Mouse (Mus musculus) ES-Bruce4 (cell line): Measurements from ENCODE around the gene Uqcc1. TPM values are rescaled to one million over a fixed set of nuclear protein-coding genes. Genes with fewer than 3 reads are reported as not detected.

Source experiments
- H3K27ac ChIP-seq: 2 replicates; pipeline ENCODE4 v1.5.1; 2012; ENCODE audit warnings: low read length, inconsistent platforms; ENCODE audit not compliant: insufficient read depth
- H3K27me3 ChIP-seq: 2 replicates; pipeline ENCODE4 v1.6.1; 2012; ENCODE audit warnings: mild to moderate bottlenecking, low read length, inconsistent platforms; ENCODE audit not compliant: control insufficient read depth, poor library complexity, insufficient read depth, severe bottlenecking
- H3K36me3 ChIP-seq: 2 replicates; pipeline ENCODE4 v1.6.1; 2012; ENCODE audit warnings: inconsistent platforms, mild to moderate bottlenecking, low read length, moderate library complexity; ENCODE audit not compliant: control insufficient read depth, poor library complexity, insufficient read depth, severe bottlenecking
- H3K4me1 ChIP-seq: one replicate; pipeline ENCODE4 v1.8.1; 2011; ENCODE audit warnings: low read length; ENCODE audit not compliant: control insufficient read depth, insufficient read depth
- H3K4me3 ChIP-seq: 2 replicates; pipeline ENCODE4 v1.5.1; 2011; ENCODE audit warnings: low read depth, mild to moderate bottlenecking, low read length
- H3K9ac ChIP-seq: 2 replicates; pipeline ENCODE4 v1.6.1; 2012; ENCODE audit warnings: low read depth, mild to moderate bottlenecking, inconsistent platforms; ENCODE audit not compliant: poor library complexity, severe bottlenecking
- H3K9me3 ChIP-seq: replicated peaks from 2 replicates; pipeline ENCODE4 v1.6.1; 2012; ENCODE audit warnings: mild to moderate bottlenecking, low read length, inconsistent platforms; ENCODE audit not compliant: control insufficient read depth, poor library complexity, insufficient read depth, severe bottlenecking
- CTCF ChIP-seq: IDR thresholded peaks from one replicate; pipeline ENCODE4 v1.8.1; 2011; ENCODE audit warnings: low read depth, low read length
- EP300 ChIP-seq: IDR thresholded peaks from 2 replicates; pipeline ENCODE4 v1.6.1; 2011; ENCODE audit warnings: low read depth, low read length; ENCODE audit not compliant: insufficient read depth
- POLR2A ChIP-seq: IDR thresholded peaks from one replicate; pipeline ENCODE4 v1.8.1; 2011; ENCODE audit warnings: low read length; ENCODE audit not compliant: insufficient read depth
- polyA plus RNA-seq: library from polyadenylated mRNA; stranded (reverse); fragments of >200 nt; gene quantifications from 2 replicates; pipeline ENCODE4 v1.2.4, GENCODE M21; 2011; ENCODE audit warnings: low read depth; ENCODE audit not compliant: missing spikeins, insufficient read depth, insufficient read length

Gene Uqcc1
- polyA plus RNA-seq, 1 experiment = 65.2 TPM

DNA sequence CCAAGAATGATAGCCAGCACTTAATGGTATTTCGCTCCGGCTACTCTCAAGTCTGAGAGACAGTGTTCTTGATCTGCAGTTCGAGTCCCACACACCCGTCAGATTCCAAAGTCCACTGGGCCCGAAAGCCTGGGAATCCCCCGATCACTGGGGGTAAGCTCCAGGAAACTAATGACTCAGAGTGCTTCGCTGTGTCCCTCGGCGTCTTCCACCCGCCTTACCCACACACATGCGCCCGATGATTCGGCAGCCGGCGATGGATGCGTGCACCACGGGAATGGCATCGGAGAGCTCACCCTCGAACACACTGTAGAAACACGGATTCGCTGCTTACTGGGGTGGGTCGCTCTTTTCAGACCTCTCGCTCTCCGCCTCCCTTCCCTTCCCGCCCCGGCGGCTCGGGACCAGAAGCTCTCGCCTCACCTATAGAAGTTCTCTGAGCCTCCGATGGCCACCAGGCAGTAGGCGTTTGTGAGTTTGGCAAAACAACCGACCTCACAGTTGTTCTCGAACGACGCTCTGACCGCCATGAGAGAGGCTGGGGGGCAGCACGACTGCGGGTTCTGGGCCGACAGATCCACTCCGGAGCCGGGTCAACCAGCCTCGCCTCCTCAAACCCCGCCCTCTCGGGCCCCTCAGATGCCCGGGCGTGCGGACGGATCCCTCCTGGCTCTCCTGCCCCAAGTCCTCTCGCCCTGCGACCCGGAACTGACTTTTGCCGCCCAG lies 104.0 kb downstream of the Uqcc1 start:
- H3K9ac ChIP-seq = peak overlapping the region; percentile 96
- peak overlapping the region; percentile 97 for H3K4me3 ChIP-seq
- H3K27ac ChIP-seq = peak overlapping the region; percentile 68
- no peaks in the 10 kb centered on the region for H3K27me3 ChIP-seq
- H3K36me3 ChIP-seq = peaks cover 20% of the 10 kb centered on the region
- TF ChIP-seq EP300 = no peak
- no peaks in the 10 kb centered on the region for H3K4me1 ChIP-seq
- H3K9me3 ChIP-seq = no peaks in the 10 kb centered on the region

DNA sequence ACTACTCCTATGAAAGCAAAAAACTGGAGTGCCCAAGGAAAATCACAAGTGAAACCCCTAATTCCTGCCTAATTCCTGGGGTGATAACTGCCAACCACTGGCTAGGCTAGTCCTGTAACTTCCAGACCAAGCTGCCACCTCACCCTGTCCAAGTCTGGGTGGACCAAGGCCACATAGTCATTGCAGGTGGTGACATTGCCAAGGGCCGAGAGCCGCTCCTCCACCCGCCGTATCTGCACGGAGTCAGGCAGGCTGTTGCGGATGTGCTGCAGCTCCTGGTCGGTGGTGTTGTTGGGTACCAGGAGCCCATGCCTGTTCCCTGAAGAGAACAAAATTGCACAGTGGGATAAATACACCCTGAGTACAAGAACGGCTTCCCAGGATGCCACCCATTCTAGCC lies 106.4 kb downstream of the Uqcc1 start:
- no peak overlapping the region for H3K9ac ChIP-seq
- no peaks in the 10 kb centered on the region for H3K9me3 ChIP-seq
- TF ChIP-seq CTCF = no peak
- no peak for TF ChIP-seq EP300
- TF ChIP-seq POLR2A = no peak
- no peaks in the 10 kb centered on the region for H3K27me3 ChIP-seq
- no peak overlapping the region for H3K4me3 ChIP-seq
- no peak overlapping the region for H3K27ac ChIP-seq
- H3K4me1 ChIP-seq = peaks cover 4% of the 10 kb centered on the region
- peaks cover 25% of the 10 kb centered on the region for H3K36me3 ChIP-seq

DNA sequence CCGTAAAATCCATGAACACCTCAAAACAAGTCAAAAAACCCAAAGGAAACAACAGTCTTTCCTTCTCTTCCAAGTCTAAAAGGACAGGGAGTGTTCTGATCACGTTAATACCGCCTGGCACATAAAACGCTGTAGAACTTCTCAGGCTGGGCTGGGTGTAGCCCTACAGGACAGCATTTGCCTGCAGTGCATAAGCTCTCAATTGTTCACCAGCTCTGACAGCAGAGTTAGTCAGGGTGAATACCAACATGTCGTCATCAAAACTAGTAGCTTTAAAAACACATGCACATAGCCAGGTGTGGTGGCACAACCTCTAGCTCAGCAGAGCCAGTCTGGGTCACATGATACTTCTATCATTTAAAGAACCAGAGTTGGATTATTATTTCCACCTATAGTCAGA lies 109.3 kb downstream of the Uqcc1 start:
- Histone ChIP-seq H3K9me3 (no peaks in the 10 kb centered on the region), H3K36me3 (peaks cover 25% of the 10 kb centered on the region), H3K27ac (no peak overlapping the region), H3K4me1 (peaks cover 6% of the 10 kb centered on the region), H3K27me3 (no peaks in the 10 kb centered on the region), H3K9ac (no peak overlapping the region), H3K4me3 (no peak overlapping the region)
- TF ChIP-seq POLR2A = no peak
- TF ChIP-seq EP300 = no peak
- TF ChIP-seq CTCF = no peak

DNA sequence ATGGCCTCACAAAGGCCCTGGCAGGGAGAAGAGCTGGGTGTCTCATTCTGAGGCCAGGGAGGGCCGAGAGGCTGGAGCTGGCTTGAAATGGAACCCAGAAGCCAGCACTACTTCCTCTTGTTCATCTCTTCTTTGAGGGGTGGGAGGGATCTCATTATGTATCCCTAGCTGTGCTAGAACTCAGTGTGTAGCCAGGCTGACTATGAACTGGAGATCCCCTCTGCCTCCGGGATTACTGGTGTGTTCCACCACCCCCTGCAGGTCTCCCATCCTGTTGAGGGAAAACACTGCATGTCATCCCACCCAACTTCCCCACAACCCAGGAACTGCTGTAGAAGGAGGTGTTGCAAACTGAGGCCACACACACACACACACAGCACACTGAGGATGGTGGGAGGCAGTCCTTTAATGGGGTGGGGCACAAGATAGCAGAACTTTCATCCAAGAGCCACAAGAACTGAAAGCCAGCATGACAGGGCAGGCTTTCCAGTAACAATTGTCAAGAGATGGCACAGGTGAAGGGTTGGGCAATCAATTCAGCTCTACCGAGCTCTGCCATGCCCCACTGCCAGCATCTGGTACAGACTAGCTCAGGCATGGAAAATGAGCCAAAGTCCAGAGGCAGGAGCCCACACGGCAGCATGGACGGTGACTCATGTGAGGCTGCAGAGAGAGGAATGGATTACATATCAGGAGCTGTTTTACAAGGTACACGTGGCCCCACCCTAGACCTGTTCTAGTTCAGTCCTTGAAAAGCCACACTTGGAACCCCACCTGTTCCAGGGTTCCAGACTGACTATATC lies 110.5 kb downstream of the Uqcc1 start:
- TF ChIP-seq EP300 (no peak), CTCF (no peak), POLR2A (no peak)
- Histone ChIP-seq H3K9ac (no peak overlapping the region), H3K27ac (peak overlapping the region; percentile 51), H3K4me1 (peaks cover 6% of the 10 kb centered on the region), H3K9me3 (no peaks in the 10 kb centered on the region), H3K27me3 (no peaks in the 10 kb centered on the region), H3K36me3 (peaks cover 25% of the 10 kb centered on the region), H3K4me3 (no peak overlapping the region)

DNA sequence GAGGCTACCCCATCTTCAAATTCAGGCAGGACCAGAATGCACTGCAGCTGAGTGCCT lies 110.9 kb downstream of the Uqcc1 start, which contains the start of gene BC029722:
Gene BC029722 (minus strand): TSS at position 35 of the 57 bp plus-strand sequence.
- no peaks in the 10 kb centered on the region for H3K9me3 ChIP-seq
- peaks cover 6% of the 10 kb centered on the region for H3K4me1 ChIP-seq
- TF ChIP-seq CTCF (no peak), POLR2A (no peak), EP300 (no peak)
- peak within 1 kb of the TSS; percentile 51 for H3K27ac ChIP-seq
- H3K27me3 ChIP-seq = no peaks in the 10 kb centered on the region
- peak within 1 kb of the TSS; percentile 67 for H3K4me3 ChIP-seq
- peaks cover 25% of the 10 kb centered on the region for H3K36me3 ChIP-seq
- peak within 1 kb of the TSS; percentile 36 for H3K9ac ChIP-seq

DNA sequence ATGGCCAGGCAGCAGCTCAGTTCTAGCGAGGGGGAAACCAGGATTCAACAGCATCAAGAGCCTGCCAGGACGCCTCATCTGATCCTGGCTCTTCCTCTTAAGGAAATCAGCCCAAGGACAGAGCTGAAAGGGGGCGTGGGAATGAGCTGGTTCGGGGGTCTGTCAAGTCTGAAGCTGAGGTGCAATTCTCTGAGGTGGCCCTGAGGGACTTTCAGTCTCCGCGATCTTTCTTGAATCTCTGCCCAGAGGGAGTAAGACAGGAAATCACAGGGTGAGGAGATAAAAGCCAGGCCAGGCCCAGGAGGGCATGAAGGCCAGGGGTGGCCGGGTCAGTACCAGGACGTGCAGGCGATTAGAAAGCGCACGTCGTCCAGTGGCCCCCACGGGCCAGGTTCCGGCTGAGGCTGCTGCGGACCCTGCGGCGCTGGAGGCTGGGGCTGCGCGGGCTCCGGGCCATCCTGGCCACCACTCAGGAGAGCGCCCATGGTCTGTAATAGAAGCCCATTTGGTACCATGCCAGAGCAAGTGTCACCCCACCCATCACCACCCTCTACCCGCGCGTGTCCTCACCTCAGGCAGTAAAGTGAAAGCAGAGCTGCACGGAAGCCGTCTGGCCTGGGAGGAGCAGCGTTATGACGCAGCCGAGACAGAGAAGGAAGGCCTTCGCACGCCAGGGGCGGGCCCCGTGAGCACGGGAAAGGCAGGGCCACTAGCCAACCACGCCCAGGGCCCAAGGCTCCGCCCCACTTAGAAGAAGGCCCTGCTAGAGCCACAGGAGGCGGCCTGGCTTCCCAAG lies 111.3 kb downstream of the Uqcc1 start:
- H3K36me3 ChIP-seq = peaks cover 25% of the 10 kb centered on the region
- H3K4me1 ChIP-seq = peaks cover 6% of the 10 kb centered on the region
- peak overlapping the region; percentile 67 for H3K4me3 ChIP-seq
- H3K27ac ChIP-seq = no peak overlapping the region
- 0 out of 2 replicates have a peak, but pooled peaks have one; percentile 14 for TF ChIP-seq EP300
- TF ChIP-seq CTCF = no peak
- peak; percentile 63 for TF ChIP-seq POLR2A
- H3K9me3 ChIP-seq = no peaks in the 10 kb centered on the region
- H3K9ac ChIP-seq = peak overlapping the region; percentile 36
- H3K27me3 ChIP-seq = no peaks in the 10 kb centered on the region
